Mouse (Mus musculus) cerebellum, adult 9-11 months (tissue): Measurements from ENCODE around the gene 1700029P11Rik.
A peak's percentile ranks its signal among the peaks of the same experiment; 100 is the strongest.
"Not testable (repeated sequence)": the region's sequence is repeated elsewhere in the genome, so short reads cannot be mapped to it uniquely, and the experiment has no call there.

ENCODE experiments used
- DNase-seq: peaks from one replicate; pipeline ENCODE4 v3.0.0; 2022

The 1700029P11Rik gene

GRCm38 (mm10) chr15:81958906-81959305, 21.4 kb upstream of the 1700029P11Rik start:
- DNase-seq = peak; percentile 16

- peak; percentile 99 for DNase-seq
Measured at GRCm38 (mm10) chr15:81960171-81961077, 19.9 kb upstream of the 1700029P11Rik start, which contains the start of gene Pmm1. Pmm1 (minus strand) TSS chr15:81960930.

GRCm38 (mm10) chr15:81961078-81961451, 19.3 kb upstream of the 1700029P11Rik start:
- DNase-seq = no peak

- no peak for DNase-seq
Measured at GRCm38 (mm10) chr15:81964262-81964661, 16.1 kb upstream of the 1700029P11Rik start.

- no peak for DNase-seq
Measured at GRCm38 (mm10) chr15:81964980-81965545, 15.3 kb upstream of the 1700029P11Rik start.

GRCm38 (mm10) chr15:81966062-81966829, 14.1 kb upstream of the 1700029P11Rik start:
- DNase-seq = no peak

- DNase-seq = no peak
Measured at GRCm38 (mm10) chr15:81967821-81968220, 12.5 kb upstream of the 1700029P11Rik start.

- DNase-seq = no peak
Measured at GRCm38 (mm10) chr15:81968447-81968846, 11.9 kb upstream of the 1700029P11Rik start.

- DNase-seq = no peak
Measured at GRCm38 (mm10) chr15:81969173-81969572, 11.2 kb upstream of the 1700029P11Rik start.

GRCm38 (mm10) chr15:81969635-81970034, 10.7 kb upstream of the 1700029P11Rik start:
- DNase-seq = not testable (repeated sequence)

GRCm38 (mm10) chr15:81970498-81970897, 9.8 kb upstream of the 1700029P11Rik start:
- DNase-seq = not testable (repeated sequence)

- not testable (repeated sequence) for DNase-seq
Measured at GRCm38 (mm10) chr15:81975156-81975555, 5.2 kb upstream of the 1700029P11Rik start.

GRCm38 (mm10) chr15:81982173-81982572, 1.8 kb downstream of the 1700029P11Rik start:
- no peak for DNase-seq

- no peak for DNase-seq
Measured at GRCm38 (mm10) chr15:81985267-81986161, 5.2 kb downstream of the 1700029P11Rik start.

- DNase-seq = no peak
Measured at GRCm38 (mm10) chr15:81987646-81988045, 7.3 kb downstream of the 1700029P11Rik start, which contains the start of gene Xrcc6. Xrcc6 (plus strand) TSS chr15:81987835.

GRCm38 (mm10) chr15:81989371-81990062, 9.2 kb downstream of the 1700029P11Rik start:
- DNase-seq = peak; percentile 88

- DNase-seq = no peak
Measured at GRCm38 (mm10) chr15:81990549-81990948, 10.2 kb downstream of the 1700029P11Rik start.

- no peak for DNase-seq
Measured at GRCm38 (mm10) chr15:81993992-81994391, 13.7 kb downstream of the 1700029P11Rik start.

- DNase-seq = no peak
Measured at GRCm38 (mm10) chr15:82004257-82004656, 23.9 kb downstream of the 1700029P11Rik start.

- no peak for DNase-seq
Measured at GRCm38 (mm10) chr15:82011947-82012346, 31.6 kb downstream of the 1700029P11Rik start.

GRCm38 (mm10) chr15:82014745-82015391, 34.5 kb downstream of the 1700029P11Rik start:
- DNase-seq = no peak
